Mouse (Mus musculus) megakaryocyte, embryonic 14.5 days (primary cell): ENCODE data around the gene Clasp2.
"Not testable (repeated sequence)": the region's sequence is repeated elsewhere in the genome, so short reads cannot be mapped to it uniquely, and the experiment has no call there.

Experiments used
- FLI1 ChIP-seq: IDR thresholded peaks from 2 replicates; pipeline ENCODE4 v1.6.1; 2012; ENCODE audit warnings: low read length, inconsistent platforms, mixed read lengths
- GATA1 ChIP-seq: IDR thresholded peaks from 3 replicates; pipeline ENCODE4 v1.6.1; 2012; ENCODE audit warnings: mixed read lengths, low read length, inconsistent platforms, borderline replicate concordance

DNA sequence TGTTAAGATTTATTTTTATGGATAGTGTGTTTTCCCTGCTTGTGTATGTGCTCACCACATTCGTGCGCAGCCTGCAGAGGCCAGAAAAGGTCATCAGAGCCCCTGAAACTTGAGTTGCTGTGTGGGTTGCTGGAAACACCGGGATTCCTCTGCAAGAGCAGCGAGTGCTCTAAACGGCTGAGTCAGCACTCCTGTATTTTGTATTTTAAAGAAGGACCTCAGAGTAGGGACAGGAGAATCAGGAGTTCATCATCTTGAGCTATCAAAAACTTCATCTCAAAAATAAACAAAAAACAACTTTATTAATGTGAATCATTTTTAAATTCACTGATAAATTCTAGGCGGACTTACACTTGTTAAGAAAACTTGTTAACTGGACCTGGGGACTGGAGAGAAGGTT, 48.0 kb downstream of the Clasp2 start:
- not testable (repeated sequence) for TF ChIP-seq GATA1, FLI1
